Mouse (Mus musculus) telencephalon, adult 2 months (tissue): Measurements from ENCODE around the gene Cer1.

Experiments used
- DNase-seq: peaks from one replicate; pipeline ENCODE4 v3.0.0-alpha.2; 2011; ENCODE audit warnings: low read depth, low spot score

Gene Cer1

DNA sequence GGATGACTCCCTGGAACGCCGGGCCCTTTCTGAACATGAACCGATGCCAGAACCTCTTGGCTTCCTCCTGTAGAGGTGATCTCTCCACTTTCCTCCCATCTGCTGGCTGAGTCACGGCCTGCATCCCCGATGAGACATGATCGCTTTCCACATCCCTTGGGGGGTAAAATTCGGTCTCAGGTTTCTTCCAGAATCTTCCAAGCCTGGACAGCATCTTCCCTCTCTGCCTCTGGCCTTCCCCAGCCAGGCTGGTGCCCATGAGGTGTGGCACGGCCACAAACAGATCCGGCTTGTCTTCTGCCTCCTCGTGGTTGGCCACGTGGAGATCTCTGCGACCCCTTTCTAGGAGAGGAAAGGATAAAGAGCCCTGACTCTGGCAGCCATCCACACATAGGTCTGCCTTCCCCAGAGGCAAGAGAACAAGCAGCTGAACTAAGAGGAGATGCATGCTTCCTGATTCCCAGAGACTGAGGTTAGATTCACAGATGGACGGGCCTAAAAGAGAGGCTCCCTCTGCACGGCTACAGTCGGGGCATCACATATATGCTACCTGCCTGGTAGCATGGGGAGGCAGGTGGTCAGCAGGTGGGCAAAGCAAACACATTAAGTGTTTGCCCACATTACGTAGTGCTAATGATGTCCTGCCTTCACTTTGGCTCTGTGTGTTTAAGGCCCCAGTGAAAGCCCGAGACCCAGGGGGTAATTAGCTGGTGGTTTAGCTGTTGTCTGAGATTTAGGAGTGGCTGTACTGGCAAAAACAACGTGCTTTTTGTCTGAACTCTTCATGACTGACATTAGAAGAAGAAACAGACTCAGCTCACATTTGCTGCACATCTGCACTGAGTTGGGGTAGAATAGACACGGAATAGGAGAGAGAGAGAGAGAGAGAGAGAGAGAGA lies at the start of gene Cer1:
Gene Cer1 (minus strand): TSS at position 513 of the 899 bp plus-strand sequence.
- DNase-seq, result no peak

DNA sequence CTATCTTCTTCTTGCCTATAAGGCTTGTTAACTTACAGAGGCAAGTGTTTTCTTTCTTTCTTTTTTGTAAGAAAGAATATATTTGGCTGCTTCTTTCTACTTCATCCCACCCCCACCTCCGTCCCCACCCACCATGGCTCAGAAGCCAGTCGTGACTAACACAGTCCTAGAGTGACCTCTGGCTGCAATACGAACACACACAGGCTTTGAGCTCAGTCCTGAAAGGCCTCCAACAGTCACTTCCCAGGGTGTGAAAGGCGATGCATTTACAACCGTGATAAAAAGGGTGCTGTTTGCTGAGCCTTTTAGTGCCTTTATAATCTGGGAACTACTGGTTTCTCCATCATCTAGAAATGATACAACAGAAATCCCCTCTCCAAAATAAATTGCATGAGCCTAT lies 49.4 kb upstream of the Cer1 start:
- DNase-seq, result no peak

DNA sequence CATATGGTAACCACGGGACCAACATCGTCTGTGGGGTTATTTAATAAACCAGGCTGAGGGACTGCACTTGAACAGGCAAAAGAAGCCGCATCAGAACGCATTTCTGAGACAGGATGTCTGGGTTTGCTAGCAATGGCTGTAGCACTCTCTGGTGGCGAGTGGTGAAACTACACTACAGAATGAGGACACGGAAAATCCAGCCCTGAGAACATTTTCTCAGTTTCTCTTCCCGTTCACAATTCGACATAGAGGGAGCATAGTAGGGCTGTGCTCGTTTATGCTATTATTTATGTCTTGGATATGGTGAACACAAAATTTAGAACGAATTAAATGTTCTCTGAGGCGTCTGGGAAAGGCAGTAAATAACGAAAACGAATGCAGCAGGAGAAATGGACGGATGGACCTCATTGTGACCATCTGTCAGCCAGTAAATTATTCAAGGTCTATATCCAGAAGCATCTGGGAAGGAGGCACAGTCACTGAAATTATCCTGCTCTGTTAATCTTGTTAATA lies 48.8 kb upstream of the Cer1 start:
- peak; percentile 64 for DNase-seq

DNA sequence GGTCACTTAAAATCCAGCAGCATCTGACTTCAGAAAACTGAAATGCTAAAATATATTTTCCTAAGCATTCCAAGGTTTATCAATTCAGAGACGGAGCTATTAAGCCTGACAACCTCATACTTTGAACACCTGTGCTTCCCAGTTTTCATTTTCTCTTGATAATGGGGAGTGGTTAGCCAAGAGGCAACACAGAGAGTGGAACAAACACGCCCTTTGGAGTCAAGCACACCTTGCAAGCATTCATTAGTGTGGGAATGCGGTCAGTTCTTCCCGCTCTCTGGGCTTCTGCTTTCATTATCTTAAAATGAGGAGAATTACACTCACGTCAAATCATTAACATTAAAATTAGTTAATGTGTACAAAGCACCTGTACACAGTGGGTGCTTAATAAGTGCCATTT lies 45.1 kb upstream of the Cer1 start:
- DNase-seq, result no peak

DNA sequence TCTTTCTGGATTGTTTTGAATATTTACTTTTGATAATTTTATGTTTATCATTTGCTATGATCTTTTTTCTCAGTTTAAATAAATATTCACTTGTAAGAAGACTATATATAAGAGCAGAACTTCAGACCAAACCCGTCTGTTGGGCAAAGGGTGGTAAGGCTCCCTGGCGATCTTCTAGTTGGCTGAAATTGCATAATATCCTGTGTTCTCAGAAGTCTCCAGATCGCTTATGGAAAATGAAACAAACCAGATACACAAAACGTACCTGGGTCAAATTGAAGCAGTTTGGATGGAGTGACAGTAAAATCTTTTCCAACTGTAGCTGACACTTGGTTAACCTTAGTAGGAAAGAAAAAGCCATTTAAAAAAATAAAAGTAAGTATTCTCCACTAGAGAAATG lies 37.0 kb upstream of the Cer1 start:
- no peak for DNase-seq

DNA sequence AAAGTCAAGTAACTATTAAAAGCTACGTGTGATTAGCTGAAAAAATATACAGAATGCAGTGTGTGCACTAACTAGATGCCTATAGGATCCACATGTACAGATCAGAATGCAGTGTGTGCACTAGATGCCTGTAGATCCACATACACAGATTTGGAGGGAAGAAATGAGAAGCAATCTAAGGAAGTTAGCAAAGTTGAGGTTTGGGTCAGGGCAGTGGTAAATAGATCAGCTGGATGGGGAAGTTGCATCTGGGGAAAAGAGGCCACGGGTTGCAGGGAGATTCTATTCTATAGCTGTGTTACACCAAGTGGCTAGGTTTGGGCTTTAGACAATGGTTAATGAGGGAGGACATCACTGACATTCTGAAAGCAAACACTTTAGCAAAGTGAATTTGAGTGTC lies 33.7 kb upstream of the Cer1 start:
- no peak for DNase-seq

DNA sequence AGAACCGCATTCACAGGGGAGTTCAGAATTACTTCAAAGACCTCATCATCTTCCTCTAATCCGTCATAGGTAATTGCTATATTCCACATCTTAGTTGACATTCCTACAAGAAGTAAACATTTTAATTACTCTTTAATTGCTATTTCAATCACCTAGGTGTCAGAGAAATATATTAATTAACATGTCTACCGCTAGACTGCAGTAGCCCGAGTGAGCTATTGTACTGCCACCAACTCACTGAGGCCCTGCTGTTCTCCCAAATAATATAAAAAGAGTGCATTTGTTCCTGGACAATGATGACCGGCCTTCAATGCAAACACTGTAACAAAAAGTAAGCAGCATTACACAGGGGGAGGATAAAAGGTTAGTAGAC lies 31.7 kb upstream of the Cer1 start:
- no peak for DNase-seq

DNA sequence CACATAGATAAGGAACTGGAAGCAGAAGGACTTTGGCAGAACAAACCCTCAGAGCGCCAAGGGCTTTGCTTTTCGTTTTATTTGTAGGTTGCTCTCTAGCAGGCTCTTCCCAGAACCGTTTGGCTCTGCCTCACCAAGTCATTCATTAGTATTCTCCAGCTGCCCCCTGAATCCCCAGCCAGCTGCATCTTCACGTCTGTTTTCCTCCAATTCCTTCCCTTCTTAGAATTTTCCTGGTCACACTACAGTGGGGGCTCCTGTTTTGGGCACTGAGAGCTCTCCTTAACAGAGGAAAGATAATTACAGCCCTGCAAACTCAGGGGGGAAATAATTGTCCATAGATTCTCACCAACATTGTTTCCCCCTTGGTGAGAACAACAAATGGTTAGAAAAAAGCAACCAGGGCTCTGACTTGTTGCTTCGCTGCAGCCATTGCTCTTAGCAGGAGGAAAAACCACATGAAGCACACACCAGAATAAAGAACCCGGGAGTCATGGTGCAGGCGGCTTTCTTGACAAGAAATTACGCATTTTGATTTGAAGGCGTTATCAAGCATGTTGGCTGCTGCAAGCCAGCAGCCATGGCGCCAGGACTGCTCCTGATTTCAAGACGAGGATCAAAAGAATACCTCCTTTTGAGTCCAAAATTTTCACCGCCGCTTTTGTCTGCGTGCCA lies 31.2 kb upstream of the Cer1 start:
- DNase-seq, result no peak

DNA sequence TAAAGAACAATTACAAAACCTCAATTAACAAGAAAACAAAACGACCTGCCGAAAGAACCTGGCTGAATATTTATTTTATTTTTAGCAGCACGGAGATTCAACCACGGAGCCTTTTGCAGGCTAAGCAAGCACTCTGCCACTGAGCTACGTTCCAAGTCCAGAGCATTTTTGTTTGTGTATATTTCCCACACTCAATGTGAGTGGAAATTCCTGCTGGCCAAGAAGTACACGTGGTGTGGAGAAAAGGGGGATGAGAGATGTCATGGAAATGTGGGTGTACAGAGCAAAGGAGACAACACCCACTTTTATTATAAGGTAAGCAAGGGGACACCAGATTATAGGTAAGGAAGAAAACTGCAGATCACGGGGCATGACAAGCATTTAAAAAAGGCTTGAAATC lies 30.6 kb upstream of the Cer1 start:
- DNase-seq, result no peak

DNA sequence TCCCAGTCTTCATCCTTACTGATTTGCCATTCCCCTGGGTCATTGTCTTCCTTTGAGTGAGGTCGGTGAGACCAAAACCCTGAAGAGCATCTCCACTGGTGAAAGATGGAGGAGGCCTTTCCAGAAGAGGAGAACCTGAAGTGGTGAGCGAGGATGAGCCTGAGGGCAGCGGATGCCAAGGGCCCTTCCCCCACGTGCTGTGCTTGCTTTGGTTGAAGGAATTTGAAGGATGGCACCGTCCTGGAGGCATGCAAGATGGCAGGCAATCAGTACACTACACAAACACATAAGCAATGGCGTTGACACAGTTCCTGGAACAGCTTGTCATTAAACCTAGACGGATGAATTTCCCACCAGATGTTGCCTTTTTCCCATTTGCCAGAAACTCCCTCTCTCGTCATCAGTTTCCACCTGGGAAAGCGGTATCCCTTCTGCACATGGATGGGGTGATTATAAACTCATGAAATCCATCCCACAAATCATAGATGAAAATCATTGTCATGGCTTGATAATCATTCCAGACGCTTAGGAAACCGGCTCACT lies 29.7 kb upstream of the Cer1 start:
- no peak for DNase-seq

DNA sequence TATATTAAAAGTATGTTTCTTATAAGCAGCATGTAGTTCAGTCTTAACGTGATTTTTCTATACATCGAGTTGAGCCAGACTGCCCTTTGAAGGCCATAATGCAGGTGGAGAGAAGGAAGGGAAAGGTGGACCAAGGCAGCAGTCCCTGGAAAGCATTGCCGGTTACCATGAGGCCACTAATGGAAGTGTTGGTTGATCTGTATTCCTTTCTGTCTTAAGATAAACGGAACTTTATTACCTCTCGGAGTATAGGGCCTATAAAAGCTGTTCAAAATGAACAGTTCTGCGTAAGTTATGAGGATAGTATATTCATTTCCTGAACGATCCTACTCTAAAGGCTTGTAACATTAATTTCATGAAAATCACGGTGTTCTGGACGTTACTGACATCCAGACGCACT lies 10.3 kb upstream of the Cer1 start:
- no peak for DNase-seq

DNA sequence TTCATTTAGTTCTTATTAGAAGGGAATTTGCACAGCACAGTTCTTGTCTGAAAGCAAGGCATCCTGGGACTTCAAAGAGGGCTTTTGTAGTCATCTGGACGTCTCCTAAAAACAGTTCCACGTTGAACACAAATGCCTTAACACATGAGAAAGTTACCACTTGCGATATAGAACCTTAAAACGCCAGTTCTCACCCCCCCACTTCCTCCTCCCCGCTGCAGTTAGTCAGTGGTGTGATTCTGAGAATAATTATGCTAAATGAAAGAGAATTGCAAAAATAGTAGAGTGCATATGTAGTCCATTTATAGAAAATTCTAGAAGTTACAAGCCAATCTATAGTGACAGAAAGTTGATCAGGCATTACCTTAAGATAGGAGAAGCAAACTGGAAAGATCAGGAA lies 7.3 kb upstream of the Cer1 start:
- DNase-seq, result peak; percentile 67

DNA sequence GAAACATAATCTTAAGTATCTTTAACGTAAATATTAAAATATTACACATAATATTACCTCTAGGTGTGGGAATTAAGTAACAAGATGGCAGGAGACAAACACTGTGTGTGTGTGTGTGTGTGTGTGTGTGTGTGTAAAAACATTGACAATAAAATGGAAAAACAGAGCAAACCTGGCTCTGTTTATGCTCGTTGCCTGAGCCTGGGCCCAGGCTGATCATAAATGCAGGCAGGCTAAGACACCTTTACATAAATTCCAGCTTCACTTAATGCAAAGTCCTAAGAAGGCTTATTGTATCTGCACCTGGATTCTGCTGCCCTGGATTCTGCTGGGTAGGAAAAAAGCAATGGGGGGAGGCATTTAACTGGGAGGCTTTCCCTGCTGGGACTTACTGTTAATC lies 6.6 kb upstream of the Cer1 start:
- no peak for DNase-seq

DNA sequence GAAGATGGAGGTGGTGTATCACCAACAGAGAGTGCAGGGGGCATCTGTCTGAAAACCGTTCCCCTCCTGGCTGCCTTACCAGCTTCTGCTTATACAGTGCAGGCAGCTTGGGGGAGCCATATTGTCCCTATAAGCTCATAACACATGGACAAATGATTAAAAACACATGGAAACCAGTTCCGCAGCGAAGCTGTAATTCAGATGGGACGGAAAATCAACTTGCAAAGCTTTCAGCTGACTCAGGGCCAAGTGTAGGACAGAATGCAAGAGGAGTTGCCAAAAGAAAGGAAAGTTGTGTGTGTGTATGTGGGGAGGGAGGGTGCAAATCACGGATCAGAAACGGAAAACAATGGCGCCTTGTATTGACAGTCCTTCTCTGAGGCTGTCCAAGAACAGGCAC lies 6.1 kb upstream of the Cer1 start:
- DNase-seq, result no peak

DNA sequence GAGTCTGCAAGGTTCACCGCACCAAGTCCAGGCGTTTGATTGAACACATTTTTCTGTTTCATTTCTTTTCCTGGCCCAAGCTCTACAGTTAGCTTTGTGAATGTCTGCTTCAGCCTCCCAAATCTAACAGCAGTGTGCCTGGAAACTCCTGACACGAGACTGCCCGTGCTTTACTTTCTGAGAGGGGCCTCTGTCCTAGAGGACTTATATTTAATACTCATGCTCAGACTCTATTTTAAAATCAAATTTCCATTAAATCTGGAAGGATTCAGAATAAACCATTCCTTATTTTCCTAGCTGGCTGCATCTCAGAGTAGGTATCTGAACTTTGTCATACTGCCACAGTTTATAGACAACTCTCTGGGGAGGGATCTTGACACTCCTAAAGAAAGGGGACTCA lies 5.6 kb upstream of the Cer1 start:
- no peak for DNase-seq

DNA sequence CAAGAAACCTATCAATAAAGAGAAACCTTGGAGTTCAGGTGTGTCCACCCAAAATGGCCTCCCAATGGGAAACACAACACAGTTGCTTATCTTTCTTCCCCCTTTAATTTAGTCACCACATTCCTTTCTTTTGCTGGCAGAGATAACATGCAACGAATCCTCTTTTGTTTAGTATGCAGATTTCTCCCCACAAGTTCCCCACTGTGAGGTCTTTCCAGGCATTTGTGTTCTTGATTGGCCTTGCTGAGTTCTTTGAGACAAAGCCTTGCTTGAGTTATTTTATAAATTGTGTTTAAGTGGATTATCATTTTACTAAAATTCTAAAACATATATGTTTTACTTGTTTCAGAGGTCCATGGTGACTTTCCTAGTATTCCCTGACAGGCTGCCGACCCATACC lies 1.2 kb upstream of the Cer1 start:
- no peak for DNase-seq

DNA sequence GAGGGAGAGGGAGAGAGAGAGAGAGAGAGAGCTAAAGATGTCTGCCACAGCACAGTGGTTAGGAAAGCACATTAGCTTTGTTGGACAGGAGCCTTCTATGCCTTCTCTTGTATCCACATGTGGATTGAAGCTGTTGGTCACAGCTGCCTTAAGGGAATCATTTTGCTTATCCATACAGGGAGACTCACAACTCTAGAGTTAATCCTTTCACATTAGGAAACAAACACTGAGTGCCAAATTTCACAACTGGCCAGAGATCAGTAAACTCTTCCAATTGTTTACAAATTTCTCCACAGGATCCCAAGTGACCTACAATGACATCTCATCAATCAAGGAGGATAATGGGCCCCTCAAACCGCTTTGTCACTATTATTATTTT lies 576 bp upstream of the Cer1 start:
- DNase-seq, result no peak

DNA sequence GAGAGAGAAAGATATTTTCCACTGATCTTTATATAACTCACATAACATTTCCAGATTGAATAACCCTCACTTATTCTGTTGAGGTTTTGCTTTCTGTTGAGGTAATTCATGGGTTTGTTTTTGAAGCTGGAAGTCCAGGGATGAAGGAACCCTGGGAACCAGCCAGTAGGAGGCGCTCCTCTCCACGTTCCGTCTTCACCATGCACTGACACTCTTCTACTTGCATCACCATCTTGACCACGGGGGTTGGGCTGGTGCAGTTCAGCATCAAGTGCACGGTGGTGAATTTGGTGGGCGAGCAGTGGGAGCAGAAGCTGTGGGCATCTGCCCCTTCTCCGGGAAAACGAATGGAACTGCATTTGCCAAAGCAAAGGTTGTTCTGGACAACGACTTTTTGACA lies 2.4 kb downstream of the Cer1 start:
- DNase-seq, result no peak

DNA sequence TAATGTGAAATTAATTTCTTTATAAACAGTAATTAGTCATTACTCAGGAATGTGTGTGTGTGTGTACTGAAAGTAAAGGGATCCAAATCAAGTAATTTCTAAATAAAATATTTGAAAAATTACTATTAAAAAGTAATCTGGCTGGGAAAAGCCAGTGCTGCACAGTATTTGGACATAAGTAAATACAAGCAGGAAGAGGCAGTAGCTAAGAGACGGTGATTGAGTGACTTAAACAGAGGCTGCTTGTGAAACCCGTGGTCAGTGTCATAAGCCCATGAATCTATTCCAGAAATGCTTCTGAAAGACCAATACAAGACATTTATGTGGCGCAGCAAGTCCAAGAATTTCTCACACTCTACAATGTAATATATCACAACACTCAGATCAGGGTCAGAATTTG lies 3.6 kb downstream of the Cer1 start:
- no peak for DNase-seq

DNA sequence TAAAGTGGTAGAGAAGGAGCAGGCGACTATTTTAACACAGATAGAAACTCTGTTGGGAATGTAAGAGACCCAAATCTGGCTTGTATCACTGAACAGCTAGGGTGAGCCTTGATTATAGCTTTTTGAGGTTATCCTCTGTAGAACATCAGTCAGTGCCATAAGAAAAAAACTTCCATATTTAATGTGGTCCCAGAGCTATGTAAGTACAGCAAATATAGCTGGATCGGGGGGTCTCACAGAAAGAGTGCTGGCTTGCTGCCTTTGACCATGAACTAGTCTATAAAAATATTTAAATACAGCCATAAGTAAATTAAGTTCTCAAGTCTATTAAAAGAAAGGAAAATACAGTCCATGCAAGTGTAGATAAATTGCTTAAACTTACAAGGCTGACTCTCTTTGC lies 4.7 kb downstream of the Cer1 start:
- no peak for DNase-seq

DNA sequence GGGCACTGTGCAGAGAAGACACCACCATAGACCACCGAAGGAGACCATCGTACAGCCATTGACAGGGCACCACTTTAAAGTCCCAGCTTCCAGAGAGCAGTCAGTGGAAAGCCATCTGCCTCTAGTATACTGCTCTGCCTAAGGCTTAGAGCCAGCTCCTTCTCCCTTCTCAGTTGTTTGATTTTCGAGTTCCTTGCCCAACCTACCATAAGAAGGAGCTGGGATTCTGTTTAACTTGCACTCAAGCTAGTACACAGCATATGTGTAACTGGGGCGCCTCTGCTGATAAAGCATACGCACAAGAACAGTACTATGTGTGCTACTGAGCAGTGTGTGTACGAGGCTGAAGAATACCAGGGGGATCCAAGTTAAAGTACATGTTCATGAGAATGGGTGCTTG lies 5.8 kb downstream of the Cer1 start:
- DNase-seq, result peak; percentile 26

DNA sequence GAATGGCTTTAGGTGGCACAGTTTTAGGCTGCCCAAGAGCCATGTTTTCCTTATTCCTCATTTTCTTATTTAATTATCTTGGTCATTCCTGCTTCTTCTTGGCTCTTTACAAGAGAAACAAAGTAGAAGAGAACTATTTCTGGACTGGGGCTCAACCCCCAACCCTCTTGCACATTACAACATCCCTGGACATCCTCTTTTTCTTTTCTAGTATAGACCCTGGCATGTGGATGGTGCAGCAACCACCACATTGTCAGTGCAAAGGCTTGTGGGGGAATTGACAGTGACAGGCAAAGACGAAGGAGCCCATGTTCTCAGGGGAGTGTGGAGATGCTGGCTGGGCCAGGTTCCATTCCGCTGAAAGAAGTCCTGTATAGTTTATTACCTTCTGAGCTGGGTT lies 8.3 kb downstream of the Cer1 start:
- DNase-seq, result no peak

DNA sequence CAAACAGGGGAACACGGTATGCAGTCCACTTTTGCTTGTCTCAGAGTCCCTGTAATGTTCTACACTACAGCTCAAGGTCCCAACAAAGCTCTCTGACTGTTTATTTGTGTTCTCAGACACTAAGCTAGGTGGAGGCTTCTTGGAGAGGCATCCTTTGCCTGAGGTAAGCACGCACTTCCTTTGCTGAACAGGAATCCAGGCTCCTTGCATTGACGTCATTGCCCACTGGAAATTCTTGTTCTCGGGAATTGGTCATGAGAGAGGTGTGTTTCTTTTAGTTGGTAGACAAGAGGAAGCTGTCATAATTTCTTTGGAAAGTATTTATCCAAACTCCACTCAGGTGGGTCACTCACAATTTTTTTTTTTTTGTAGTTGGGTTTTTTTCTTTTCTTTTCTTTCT lies 9.4 kb downstream of the Cer1 start:
- DNase-seq, result no peak
